Mouse (Mus musculus) WW6 (cell line): ENCODE data around the gene Vmn1r86.
"Not testable (repeated sequence)": the region's sequence is repeated elsewhere in the genome, so short reads cannot be mapped to it uniquely, and the experiment has no call there.

Source experiments
- DNase-seq: peaks from one replicate; pipeline ENCODE4 v3.0.0-alpha.2; 2013; ENCODE audit warnings: low read depth, low spot score

The Vmn1r86 gene

DNA sequence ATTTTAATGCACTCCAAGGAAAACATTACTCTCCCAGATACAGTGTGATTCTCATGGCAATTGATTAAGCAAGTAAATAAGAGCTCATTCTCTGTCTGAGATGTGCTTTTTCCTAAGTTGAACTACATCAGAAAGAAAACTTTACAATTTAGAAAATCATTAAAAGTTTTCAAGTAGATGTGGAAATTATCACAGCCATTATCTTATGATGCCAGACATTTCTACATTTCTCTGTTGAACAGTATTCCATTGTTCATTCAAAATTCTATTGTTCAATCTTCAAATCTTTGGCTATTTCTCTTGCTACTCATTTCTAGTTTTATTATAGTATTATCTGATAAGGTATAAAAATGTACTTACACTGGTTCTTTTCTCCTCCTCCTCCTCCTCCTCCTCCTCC lies at the start of gene Vmn1r86:
Vmn1r86 (minus strand) TSS at position 101 of the 400 bp plus-strand sequence.
- no peak for DNase-seq

GRCm38 (mm10) chr7:13159268-13159667 lies 39.6 kb upstream of the Vmn1r86 start, which contains the start of gene Vmn1r88:
Gene Vmn1r88, plus strand, starts transcription at chr7:13159568.
- no peak for DNase-seq

- DNase-seq, result no peak
Measured at GRCm38 (mm10) chr7:13140057-13140456, 20.3 kb upstream of the Vmn1r86 start, which contains the start of gene Vmn1r87. Gene Vmn1r87, minus strand, starts transcription at chr7:13140157.

DNA sequence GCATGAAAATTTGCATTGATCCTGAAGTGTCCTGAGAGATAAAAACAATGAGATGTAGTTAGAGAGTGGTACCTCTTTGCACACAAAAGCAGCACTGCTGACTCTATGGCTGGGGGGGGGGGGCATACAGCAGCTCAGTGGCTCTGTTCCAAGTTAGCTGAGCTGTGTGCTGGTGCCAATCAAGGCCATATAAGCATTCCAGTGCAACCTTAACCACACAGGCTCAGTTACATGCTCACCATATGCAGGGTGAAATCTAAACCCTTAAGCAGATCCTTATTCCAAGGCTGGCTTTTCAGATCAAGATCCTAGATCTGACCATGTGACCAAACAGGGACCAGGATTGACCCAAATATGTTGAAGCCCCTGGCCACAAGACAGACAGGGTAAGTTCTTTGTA lies 17.6 kb upstream of the Vmn1r86 start:
- DNase-seq, result no peak

- DNase-seq, result no peak
Measured at GRCm38 (mm10) chr7:13131856-13132255, 12.1 kb upstream of the Vmn1r86 start.

DNA sequence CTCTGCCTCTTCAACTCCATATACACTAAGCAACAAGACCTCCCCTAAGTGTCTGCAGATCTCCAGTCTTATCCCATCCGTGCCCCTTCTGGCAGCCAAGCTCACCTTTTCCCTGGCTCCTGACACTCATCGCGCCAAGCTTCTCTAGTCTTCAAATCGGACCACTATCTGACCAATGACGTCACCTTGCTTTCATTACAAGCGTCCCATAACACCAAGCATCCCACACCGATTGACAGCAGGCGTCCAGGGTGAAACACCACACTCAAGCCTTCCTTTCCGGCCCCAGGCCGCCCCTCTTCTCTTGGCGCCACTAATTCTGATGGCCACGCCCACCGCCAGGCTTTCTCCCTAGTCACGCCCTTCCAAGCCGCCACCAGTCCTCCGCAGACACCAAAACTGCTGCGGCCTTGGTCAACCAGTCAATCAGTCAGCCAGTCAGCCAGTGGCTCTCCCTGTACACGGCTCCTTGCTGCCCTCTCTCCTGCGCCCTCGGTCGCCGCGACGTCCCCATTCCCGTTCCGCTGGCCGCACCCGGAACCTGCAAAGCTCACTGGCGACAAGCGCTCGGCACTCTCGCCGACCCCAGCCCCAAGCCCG lies 3.9 kb upstream of the Vmn1r86 start:
- DNase-seq, result not testable (repeated sequence)

DNA sequence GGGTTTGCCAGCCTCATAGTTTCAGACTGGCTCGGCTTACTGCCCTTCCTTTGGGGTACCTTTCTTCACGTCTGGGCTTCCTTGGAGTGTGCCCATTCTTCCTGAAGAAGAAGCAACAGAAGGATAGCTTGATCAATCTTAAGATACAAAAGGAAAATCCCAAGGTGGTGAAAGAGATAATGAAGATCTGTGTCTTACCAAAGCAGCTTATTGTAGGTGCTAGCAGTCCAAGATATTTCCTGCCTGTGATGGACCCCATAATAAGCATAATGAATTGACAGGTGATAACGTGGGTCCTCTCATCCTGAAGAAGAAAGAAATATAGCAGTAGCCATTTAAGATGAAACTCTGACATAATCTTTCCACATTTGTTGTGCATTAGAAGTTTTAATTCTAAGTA lies 24.6 kb downstream of the Vmn1r86 start, which contains the start of gene Vmn1r85:
Vmn1r85 (minus strand) TSS at position 101 of the 400 bp plus-strand sequence.
- no peak for DNase-seq

- DNase-seq, result no peak
Measured at GRCm38 (mm10) chr7:13072293-13072692, 47.4 kb downstream of the Vmn1r86 start.

GRCm38 (mm10) chr7:13063399-13063798 lies 56.3 kb downstream of the Vmn1r86 start:
- DNase-seq, result not testable (repeated sequence)

- DNase-seq, result no peak
Measured at GRCm38 (mm10) chr7:13059536-13059935, 60.2 kb downstream of the Vmn1r86 start.

DNA sequence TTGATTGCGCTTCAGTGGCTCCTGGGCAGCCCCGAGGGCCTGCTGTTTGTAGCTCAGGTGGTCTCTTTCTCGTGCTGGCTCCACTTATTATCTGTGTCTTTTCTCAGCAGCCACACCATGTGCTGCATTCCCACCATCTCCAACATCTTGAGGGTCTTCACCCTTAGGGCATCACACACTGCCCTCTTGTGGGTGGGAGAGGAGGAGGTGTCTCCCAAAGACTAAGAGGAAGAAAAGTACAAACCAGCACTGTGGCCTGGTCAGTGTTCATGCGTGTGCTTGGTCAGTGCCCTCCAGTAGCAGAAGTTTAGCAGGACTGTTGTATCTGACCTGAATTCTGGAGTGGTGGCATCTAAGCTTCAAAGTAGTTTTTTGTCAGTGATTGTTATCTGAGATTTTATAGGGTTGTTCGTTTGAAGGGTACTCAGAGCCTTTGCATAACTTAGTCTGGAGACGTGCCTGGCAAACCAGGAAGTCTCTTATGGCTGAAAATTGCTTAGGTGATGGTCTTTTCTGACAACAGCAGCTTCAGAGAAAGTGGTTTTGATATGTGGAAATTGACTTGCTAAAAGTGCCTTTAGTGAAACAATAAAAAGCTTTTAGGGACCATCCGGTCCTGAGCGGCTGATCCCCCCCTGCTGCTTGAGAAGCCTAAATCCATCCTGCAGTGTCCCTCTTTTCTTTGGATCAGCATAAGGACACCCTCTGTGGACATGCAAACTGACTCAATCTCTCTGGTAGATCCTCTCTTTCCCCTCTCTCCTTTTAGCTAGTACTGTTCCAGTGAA lies 62.6 kb downstream of the Vmn1r86 start:
- no peak for DNase-seq

GRCm38 (mm10) chr7:13054287-13055010 lies 65.3 kb downstream of the Vmn1r86 start, which contains the start of gene Mzf1:
Gene Mzf1, minus strand, starts transcription at chr7:13054764.
- DNase-seq, result peak; percentile 92

DNA sequence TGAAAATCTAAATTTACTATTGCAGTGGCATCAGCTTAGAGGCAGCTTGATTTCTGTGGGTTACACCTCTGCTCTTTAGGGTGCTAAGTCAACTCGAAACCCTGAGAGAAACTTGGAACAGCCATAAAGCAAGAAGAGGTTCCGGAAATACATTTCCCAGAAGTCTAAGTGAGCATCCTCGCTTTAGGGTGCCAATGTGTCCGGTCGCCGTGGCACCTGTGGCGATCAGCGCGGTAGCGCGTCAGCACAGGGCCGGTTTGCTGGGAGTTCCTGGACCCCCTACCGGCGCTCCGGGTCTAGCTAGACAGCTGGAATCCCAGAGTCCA lies 65.8 kb downstream of the Vmn1r86 start:
- no peak for DNase-seq

DNA sequence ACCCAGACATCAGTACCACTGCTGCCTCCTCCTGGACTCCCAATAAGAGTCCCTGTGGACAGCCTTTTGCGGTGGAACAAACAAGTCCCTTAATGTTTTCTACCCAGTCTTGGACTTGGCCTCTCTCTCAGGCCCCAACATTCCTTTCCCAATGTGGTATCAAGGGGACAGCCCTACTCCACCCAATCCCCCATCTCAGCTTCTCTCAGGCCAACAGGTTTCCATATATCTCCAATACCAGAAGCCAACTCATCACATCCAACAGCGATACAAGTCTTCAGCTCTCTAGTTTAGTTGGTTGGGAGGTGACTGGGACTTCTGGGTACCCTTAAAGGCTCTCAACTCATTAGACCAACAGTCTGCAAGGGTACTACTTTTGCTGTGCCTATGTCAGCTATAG lies 66.2 kb downstream of the Vmn1r86 start:
- DNase-seq, result no peak

- no peak for DNase-seq
Measured at GRCm38 (mm10) chr7:13053001-13053400, 66.7 kb downstream of the Vmn1r86 start.
